Mouse (Mus musculus) MEL (cell line): Measurements from ENCODE around the gene Fam129c. TPM values are rescaled to one million over a fixed set of nuclear protein-coding genes. Genes with fewer than 3 reads are reported as not detected.

Experiments
- DNase-seq: peaks from one replicate; pipeline ENCODE4 v3.0.0; 2011; ENCODE audit warnings: low read depth, low spot score
- H3K27ac ChIP-seq: 2 replicates; pipeline ENCODE4 v1.5.1; 2012; ENCODE audit warnings: low read depth, mild to moderate bottlenecking, control low read depth, low read length, moderate library complexity; ENCODE audit not compliant: control insufficient read depth
- H3K27me3 ChIP-seq, 2 experiments: fragments of 150-350 bp in 1 of 2; sonication (generic) in 1 of 2; 2 replicates each; pipeline ENCODE4 v1.6.1; 2012; ENCODE audit warnings: low read length in 2 of 2, mild to moderate bottlenecking in 2 of 2, improper control_type of control experiment in 1 of 2, moderate library complexity in 1 of 2; ENCODE audit not compliant: insufficient read depth in 2 of 2, control insufficient read depth in 1 of 2
- H3K36me3 ChIP-seq, 2 experiments: 2 replicates each; pipeline ENCODE4 v1.6.1; 2012 to 2014; ENCODE audit warnings: low read length in 2 of 2, improper control_type of control experiment in 1 of 2, inconsistent platforms in 1 of 2, mild to moderate bottlenecking in 1 of 2; ENCODE audit not compliant: insufficient read depth in 2 of 2, control insufficient read depth in 1 of 2
- H3K4me1 ChIP-seq, 2 experiments: fragments of 150-350 bp in 1 of 2; sonication (generic) in 1 of 2; 2 replicates each; pipeline ENCODE4 v1.6.1; 2012; ENCODE audit warnings: low read length in 2 of 2, improper control_type of control experiment in 1 of 2, mild to moderate bottlenecking in 1 of 2; ENCODE audit not compliant: insufficient read depth in 2 of 2, control insufficient read depth in 1 of 2
- H3K4me3 ChIP-seq, 2 experiments: fragments of 150-350 bp in 1 of 2; sonication (generic) in 1 of 2; 2 replicates each; pipeline ENCODE4 v1.5.1; 2012; ENCODE audit warnings: low read depth in 2 of 2, low read length in 2 of 2, mild to moderate bottlenecking in 2 of 2, moderate library complexity in 2 of 2, control low read depth in 1 of 2, improper control_type of control experiment in 1 of 2; ENCODE audit not compliant: control insufficient read depth in 1 of 2, insufficient read depth in 1 of 2
- H3K79me2 ChIP-seq: 2 replicates; pipeline ENCODE4 v1.6.1; 2012; ENCODE audit warnings: mild to moderate bottlenecking, low read length, moderate library complexity; ENCODE audit not compliant: control insufficient read depth, poor library complexity, insufficient read depth
- H3K9ac ChIP-seq: 2 replicates; pipeline ENCODE4 v1.6.1; 2012; ENCODE audit warnings: low read depth, mild to moderate bottlenecking, control low read depth, low read length, moderate library complexity; ENCODE audit not compliant: control insufficient read depth, poor library complexity, severe bottlenecking
- H3K9me3 ChIP-seq: fragments of 150-350 bp; sonication (generic); replicated peaks from 2 replicates; pipeline ENCODE4 v1.6.1; 2012; ENCODE audit warnings: mild to moderate bottlenecking, low read length, improper control_type of control experiment, moderate library complexity; ENCODE audit not compliant: insufficient read depth
- CHD1 ChIP-seq: IDR thresholded peaks from 2 replicates; pipeline ENCODE4 v1.6.1; 2012; ENCODE audit warnings: low read depth, mild to moderate bottlenecking, inconsistent platforms, low read length, improper control_type of control experiment
- CTCF ChIP-seq, 3 experiments: IDR thresholded peaks in 2 of 3; conservative IDR thresholded peaks in 1 of 3; 2 replicates each; pipeline ENCODE4 v1.5.1; 2011 to 2012; ENCODE audit warnings: low read length in 3 of 3, low read depth in 2 of 3, mild to moderate bottlenecking in 2 of 3, improper control_type of control experiment in 1 of 3, inconsistent platforms in 1 of 3, mixed read lengths in 1 of 3, moderate library complexity in 1 of 3; ENCODE audit not compliant: control insufficient read depth in 1 of 3, insufficient read depth in 1 of 3, poor library complexity in 1 of 3, severe bottlenecking in 1 of 3
- E2F4 ChIP-seq: IDR thresholded peaks from 2 replicates; pipeline ENCODE4 v1.6.1; 2011; ENCODE audit warnings: low read depth, low read length, improper control_type of control experiment, borderline replicate concordance
- GABPA ChIP-seq: IDR thresholded peaks from 2 replicates; pipeline ENCODE4 v1.6.1; 2012; ENCODE audit warnings: low read depth, mild to moderate bottlenecking, inconsistent platforms, low read length, improper control_type of control experiment, moderate library complexity
- GATA1 ChIP-seq: IDR thresholded peaks from 2 replicates; pipeline ENCODE4 v1.6.1; 2011; ENCODE audit warnings: low read depth, low read length, improper control_type of control experiment
- MEF2A ChIP-seq: IDR thresholded peaks from 2 replicates; pipeline ENCODE4 v1.6.1; 2014; ENCODE audit warnings: low read depth, mild to moderate bottlenecking, inconsistent platforms, low read length, improper control_type of control experiment; ENCODE audit not compliant: poor library complexity, insufficient replicate concordance, severe bottlenecking; ENCODE audit errors: extremely low read depth
- MYB ChIP-seq: IDR thresholded peaks from 2 replicates; pipeline ENCODE4 v1.6.1; 2011; ENCODE audit warnings: mild to moderate bottlenecking, low read depth, low read length, improper control_type of control experiment
- NRF1 ChIP-seq: IDR thresholded peaks from 2 replicates; pipeline ENCODE4 v1.6.1; 2014; ENCODE audit warnings: low read depth, mild to moderate bottlenecking, inconsistent platforms, low read length, improper control_type of control experiment, moderate library complexity; ENCODE audit not compliant: poor library complexity, insufficient read depth, severe bottlenecking
- POLR2A ChIP-seq, 2 experiments: IDR thresholded peaks; 2 replicates each; pipeline ENCODE4 v1.6.1; 2011 to 2012; ENCODE audit warnings: low read length in 2 of 2, mild to moderate bottlenecking in 2 of 2, control low read depth in 1 of 2, improper control_type of control experiment in 1 of 2, low read depth in 1 of 2, moderate library complexity in 1 of 2; ENCODE audit not compliant: control insufficient read depth in 1 of 2, insufficient read depth in 1 of 2, poor library complexity in 1 of 2
- POLR2AphosphoS5 ChIP-seq: IDR thresholded peaks from 2 replicates; pipeline ENCODE4 v1.6.1; 2012; ENCODE audit warnings: low read depth, borderline replicate concordance, mild to moderate bottlenecking, inconsistent platforms, low read length, moderate library complexity, mixed read lengths
- RAD21 ChIP-seq: IDR thresholded peaks from 2 replicates; pipeline ENCODE4 v1.6.1; 2011; ENCODE audit warnings: mild to moderate bottlenecking, low read depth, low read length, improper control_type of control experiment
- RCOR1 ChIP-seq: IDR thresholded peaks from 2 replicates; pipeline ENCODE4 v1.6.1; 2012; ENCODE audit warnings: low read depth, mild to moderate bottlenecking, inconsistent platforms, low read length, improper control_type of control experiment
- TAL1 ChIP-seq: IDR thresholded peaks from 2 replicates; pipeline ENCODE4 v1.6.1; 2012; ENCODE audit warnings: mild to moderate bottlenecking, inconsistent platforms, low read length, moderate library complexity, mixed read lengths
- TBP ChIP-seq: IDR thresholded peaks from 2 replicates; pipeline ENCODE4 v1.8.0; 2011; ENCODE audit warnings: low read depth, low read length, improper control_type of control experiment
- USF1 ChIP-seq: IDR thresholded peaks from 2 replicates; pipeline ENCODE4 v1.6.1; 2014; ENCODE audit warnings: low read depth, mild to moderate bottlenecking, inconsistent platforms, low read length, improper control_type of control experiment, moderate library complexity
- USF2 ChIP-seq, 2 experiments: IDR thresholded peaks; 2 replicates each; pipeline ENCODE4 v1.6.1; 2011 to 2012; ENCODE audit warnings: improper control_type of control experiment in 2 of 2, low read length in 2 of 2, borderline replicate concordance in 1 of 2, inconsistent platforms in 1 of 2, low read depth in 1 of 2, mild to moderate bottlenecking in 1 of 2; ENCODE audit not compliant: insufficient read depth in 1 of 2
- ZKSCAN1 ChIP-seq: IDR thresholded peaks from 2 replicates; pipeline ENCODE4 v1.6.1; 2012; ENCODE audit warnings: low read depth, mild to moderate bottlenecking, inconsistent platforms, low read length, improper control_type of control experiment, moderate library complexity
- ZMIZ1 ChIP-seq: IDR thresholded peaks from 2 replicates; pipeline ENCODE4 v1.6.1; 2012; ENCODE audit warnings: low read depth, mild to moderate bottlenecking, inconsistent platforms, low read length, improper control_type of control experiment, moderate library complexity
- polyA plus RNA-seq, 2 experiments: library from polyadenylated mRNA; stranded (reverse) in 1 of 2; unstranded in 1 of 2; fragments of >175 nt in 1 of 2; fragments of >200 nt in 1 of 2; gene quantifications; 2 replicates each; pipeline versions ENCODE4 v1.2.1 to v1.2.4; 2012; ENCODE audit warnings: low replicate concordance in 2 of 2, low read depth in 1 of 2; ENCODE audit not compliant: insufficient read length in 2 of 2, insufficient read depth in 1 of 2, missing spikeins in 1 of 2
- total RNA-seq: library from RNA; depleted of rRNA; stranded (reverse); fragments of 300-350 nt; gene quantifications from 2 replicates; pipeline ENCODE4 v1.2.3, GENCODE M21; 2012

The Fam129c gene
- total and polyA plus RNA-seq, 3 experiments = 7.6 to 8.3 TPM; not detected in 1

- Histone ChIP-seq H3K79me2 (peaks cover 20% of the 10 kb centered on the region), H3K36me3 (peaks cover 0 to 7% of the 10 kb centered on the region in 2 experiments; a peak in 3 of 4 replicates), H3K27me3 (no peaks in the 10 kb centered on the region), H3K27ac (no peak overlapping the region), H3K9ac (no peak overlapping the region), H3K4me1 (peaks cover 2 to 13% of the 10 kb centered on the region in 2 experiments; a peak in 3 of 4 replicates), H3K9me3 (no peaks in the 10 kb centered on the region), H3K4me3 (no peak overlapping the region)
- TF ChIP-seq GATA1 (no peak), MEF2A (no peak), POLR2A (IDR thresholded peaks at IDR 0.05; ENCODE audit: control insufficient read depth in 1 of 2, insufficient read depth in 1 of 2, low read depth in 1 of 2, low read length in 2 of 2, poor library complexity in 1 of 2) (no peak), TBP (no peak), ZKSCAN1 (no peak), RCOR1 (no peak), TAL1 (no peak), NRF1 (no peak), USF1 (no peak), USF2 (IDR thresholded peaks at IDR 0.05; ENCODE audit: borderline replicate concordance in 1 of 2, insufficient read depth in 1 of 2, low read depth in 1 of 2, low read length in 2 of 2) (no peak), CHD1 (no peak), MYB (no peak)
- DNase-seq = no peak
Measured at GRCm38 (mm10) chr8:71588762-71589161, 8.7 kb upstream of the Fam129c start.

- H3K36me3 ChIP-seq = peaks cover 0 to 7% of the 10 kb centered on the region in 2 experiments; a peak in 3 of 4 replicates
- H3K9me3 ChIP-seq = no peaks in the 10 kb centered on the region
- DNase-seq = no peak
- H3K4me3 ChIP-seq = peak overlapping the region; percentile 79 to 87
- peak overlapping the region; percentile 93 for H3K27ac ChIP-seq
- H3K9ac ChIP-seq = peak overlapping the region; percentile 89
- H3K27me3 ChIP-seq = no peaks in the 10 kb centered on the region
- H3K79me2 ChIP-seq = peaks cover 21% of the 10 kb centered on the region
- H3K4me1 ChIP-seq = peaks cover 2 to 14% of the 10 kb centered on the region in 2 experiments; a peak in 3 of 4 replicates
- TF ChIP-seq POLR2AphosphoS5 (no peak), ZMIZ1 (no peak), RAD21 (no peak), CTCF (IDR thresholded peaks at IDR 0.05 in 2 of 3, conservative IDR thresholded peaks at IDR 0.05 in 1 of 3; ENCODE audit: control insufficient read depth in 1 of 3, insufficient read depth in 1 of 3, low read depth in 2 of 3, low read length in 3 of 3, poor library complexity in 1 of 3, severe bottlenecking in 1 of 3) (no peak), E2F4 (no peak), MEF2A (no peak), GABPA (no peak)
Measured at GRCm38 (mm10) chr8:71591017-71591416, 6.4 kb upstream of the Fam129c start.
